Mouse (Mus musculus): ENCODE data around the gene Dhx58.

GRCm38 (mm10) chr11:100682526-100682925 lies 21.5 kb downstream of the Dhx58 start:
- TF ChIP-seq CTCF (IDR thresholded peaks at IDR 0.05; ENCODE audit: control insufficient read depth, insufficient read depth, insufficient replicate concordance, low read depth, low read length): no peak
- TF ChIP-seq POLR2A (IDR thresholded peaks at IDR 0.05; ENCODE audit: control insufficient read depth, low read depth, low read length): no peak

Measured in testis, adult 2 months (tissue).